Mouse (Mus musculus): Measurements from ENCODE around the gene Msantd3. TPM values are rescaled to one million over a fixed set of nuclear protein-coding genes. Genes with fewer than 3 reads are reported as not detected.

Gene Msantd3
- 8.6 and 8.9 TPM in 2 replicates for polyA plus RNA-seq (2021; fragmentation: Nextera tagmentation)
- long read RNA-seq, experiment 1, transcript Msantd3-202 (3 exons, 1,378 nt): major isoform, 8 of 17 reads
- long read RNA-seq, experiment 1, transcript Msantd3-203 (3 exons, 1,597 nt): minor isoform, 7 of 17 reads
- long read RNA-seq, experiment 1, partial matches to known transcripts: 1 of 17 reads
- long read RNA-seq, experiment 1, other reads (novel, unspliced or antisense): 1 of 17 reads
- long read RNA-seq, experiment 2, transcript Msantd3-203 (3 exons, 1,597 nt): major isoform, 20 of 41 reads
- long read RNA-seq, experiment 2, transcript Msantd3-202 (3 exons, 1,378 nt): minor isoform, 16 of 41 reads
- long read RNA-seq, experiment 2, partial matches to known transcripts: 2 of 41 reads
- long read RNA-seq, experiment 2, other reads (novel, unspliced or antisense): 3 of 41 reads

GRCm38 (mm10) chr4:48539841-48540575, at the start of gene Msantd3:
Gene Msantd3 (plus strand): TSS chr4:48539935.

GRCm38 (mm10) chr4:48584421-48585240, 44.9 kb downstream of the Msantd3 start, which contains the start of gene Tmeff1:
Gene Tmeff1 (plus strand): TSS chr4:48585174.

Other genes with a start within 250 kb of the Msantd3 start
- 11.0 and 12.7 TPM in 2 replicates for gene Tex10, start 66.5 kb upstream of the Msantd3 start, polyA plus RNA-seq (2021; fragmentation: Nextera tagmentation)
- 15.9 and 17.8 TPM in 2 replicates for gene Tmeff1, start 45.2 kb downstream of the Msantd3 start, polyA plus RNA-seq (2021; fragmentation: Nextera tagmentation)
- gene Cavin4, start 123.6 kb downstream of the Msantd3 start, polyA plus RNA-seq (2021; fragmentation: Nextera tagmentation): 0.13 and 0.15 TPM in 2 replicates